Mouse (Mus musculus): ENCODE measurements around the gene Asb8.

The Asb8 gene

DNA sequence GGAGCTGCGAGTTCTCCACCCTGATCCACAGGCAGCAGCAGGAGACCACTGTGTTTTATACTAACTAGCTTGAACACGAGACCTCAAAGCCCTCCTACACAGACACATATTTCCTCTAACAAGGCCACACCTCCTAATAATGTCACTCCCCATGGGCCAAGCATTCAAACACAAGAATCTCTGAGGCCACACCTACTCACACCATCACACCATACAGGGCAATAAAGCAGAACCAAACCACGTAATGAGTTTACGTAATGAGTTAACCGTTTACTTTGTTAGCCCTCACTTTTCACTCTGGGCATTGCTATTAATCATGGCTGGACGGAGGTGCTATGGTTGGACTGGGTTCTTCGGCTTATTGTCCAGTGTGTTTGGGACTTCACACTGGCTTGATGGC lies 25.7 kb downstream of the Asb8 start:
- Histone ChIP-seq H3K27me3 (ENCODE audit: insufficient read depth, low read length) (no peaks in the 10 kb centered on the region), H3K9me3 (ENCODE audit: low read length) (no peaks in the 10 kb centered on the region), H3K4me1 (replicated peaks; ENCODE audit: low read depth, low read length) (peaks cover 43% of the 10 kb centered on the region), H3K4me3 (replicated peaks; ENCODE audit: low read length) (no peak overlapping the region), H3K36me3 (ENCODE audit: insufficient read depth, low read length) (peaks cover 54% of the 10 kb centered on the region)
- TF ChIP-seq NANOG (IDR thresholded peaks at IDR 0.05; ENCODE audit: borderline replicate concordance, low read length) (no peak), CTCF (conservative IDR thresholded peaks at IDR 0.05; ENCODE audit: low read length) (no peak), POU5F1 (IDR thresholded peaks at IDR 0.05; ENCODE audit: borderline replicate concordance, low read length) (no peak)

DNA sequence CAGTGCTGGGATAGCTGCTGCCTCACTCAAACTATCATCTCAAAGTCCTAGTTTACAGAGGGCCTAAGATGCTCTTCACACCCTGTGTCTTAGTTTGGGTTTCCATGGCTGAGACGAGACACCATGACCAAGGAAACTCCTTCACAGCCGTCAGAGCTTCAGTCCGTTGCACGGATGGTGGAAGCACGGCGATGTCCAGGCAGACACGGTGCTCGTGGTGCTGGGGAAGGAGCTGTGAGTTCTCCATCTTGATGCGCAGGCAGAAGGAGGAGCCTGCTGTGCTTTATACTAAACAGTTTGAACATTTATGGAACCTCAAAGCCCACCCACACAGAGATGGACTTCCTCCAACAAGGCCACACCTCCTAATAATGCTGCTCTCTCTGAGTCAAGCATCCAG lies 28.6 kb downstream of the Asb8 start:
- Histone ChIP-seq H3K4me1 (replicated peaks; ENCODE audit: low read depth, low read length) (peaks cover 23% of the 10 kb centered on the region), H3K27me3 (ENCODE audit: insufficient read depth, low read length) (no peaks in the 10 kb centered on the region), H3K36me3 (ENCODE audit: insufficient read depth, low read length) (peaks cover 70% of the 10 kb centered on the region), H3K9me3 (ENCODE audit: low read length) (no peaks in the 10 kb centered on the region), H3K4me3 (replicated peaks; ENCODE audit: low read length) (no peak overlapping the region)
- TF ChIP-seq NANOG (IDR thresholded peaks at IDR 0.05; ENCODE audit: borderline replicate concordance, low read length), result no peak
- no peak for TF ChIP-seq POU5F1 (IDR thresholded peaks at IDR 0.05; ENCODE audit: borderline replicate concordance, low read length)
- no peak for TF ChIP-seq CTCF (conservative IDR thresholded peaks at IDR 0.05; ENCODE audit: low read length)

DNA sequence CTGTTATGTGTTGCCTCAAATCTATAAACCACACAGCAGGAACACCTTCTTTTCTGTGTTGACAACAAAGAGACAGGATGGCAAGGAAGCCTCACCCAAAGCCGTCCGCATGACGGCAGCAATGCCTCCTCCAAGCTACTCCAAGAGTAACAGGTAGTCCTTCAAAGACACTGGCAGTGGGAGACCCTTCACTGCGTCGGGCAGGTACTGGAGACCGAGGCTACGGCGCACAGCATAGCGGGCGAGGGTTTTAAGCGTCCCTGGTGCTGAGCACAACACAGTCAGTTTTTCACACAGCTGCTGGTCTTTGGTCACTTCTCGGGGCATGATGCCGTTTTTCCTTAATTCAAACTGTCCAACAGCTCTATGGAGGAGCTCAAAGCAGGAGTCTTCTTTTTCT lies 29.8 kb downstream of the Asb8 start:
- no peaks in the 10 kb centered on the region for H3K9me3 ChIP-seq (ENCODE audit: low read length)

DNA sequence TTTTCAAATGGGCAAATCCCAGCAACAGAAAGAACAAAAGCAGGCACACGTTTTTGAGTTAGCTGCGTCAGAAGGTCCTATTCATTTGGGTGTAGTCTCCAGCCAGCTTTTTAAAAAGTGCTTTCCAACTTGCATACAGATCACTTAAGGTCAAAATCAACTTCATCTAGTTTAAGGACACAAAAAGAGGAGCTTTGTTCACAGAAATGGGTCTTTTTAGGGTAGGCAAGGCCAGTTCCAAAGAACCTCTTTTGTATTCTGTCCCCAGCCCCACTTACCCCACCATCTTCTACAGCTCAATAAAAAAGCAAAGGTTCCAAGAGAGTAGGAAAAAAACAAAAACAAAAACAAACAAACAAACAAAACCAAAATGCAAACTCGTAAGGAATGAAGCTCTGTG lies 30.8 kb downstream of the Asb8 start:
- no peak overlapping the region for H3K4me3 ChIP-seq (replicated peaks; ENCODE audit: low read length)
- peaks cover 23% of the 10 kb centered on the region for H3K4me1 ChIP-seq (replicated peaks; ENCODE audit: low read depth, low read length)
- no peak for TF ChIP-seq CTCF (conservative IDR thresholded peaks at IDR 0.05; ENCODE audit: low read length)
- no peak for TF ChIP-seq NANOG (IDR thresholded peaks at IDR 0.05; ENCODE audit: borderline replicate concordance, low read length)
- TF ChIP-seq POU5F1 (IDR thresholded peaks at IDR 0.05; ENCODE audit: borderline replicate concordance, low read length), result no peak
- H3K27me3 ChIP-seq (ENCODE audit: insufficient read depth, low read length), result no peaks in the 10 kb centered on the region
- H3K9me3 ChIP-seq (ENCODE audit: low read length), result no peaks in the 10 kb centered on the region
- peaks cover 76% of the 10 kb centered on the region for H3K36me3 ChIP-seq (ENCODE audit: insufficient read depth, low read length)

More for the DNA sequence above, 29.8 kb downstream of the Asb8 start:
- Histone ChIP-seq H3K4me3 (replicated peaks; ENCODE audit: low read length) (no peak overlapping the region), H3K4me1 (replicated peaks; ENCODE audit: low read depth, low read length) (peaks cover 23% of the 10 kb centered on the region), H3K27me3 (ENCODE audit: insufficient read depth, low read length) (no peaks in the 10 kb centered on the region), H3K36me3 (ENCODE audit: insufficient read depth, low read length) (peaks cover 69% of the 10 kb centered on the region)
- TF ChIP-seq POU5F1 (IDR thresholded peaks at IDR 0.05; ENCODE audit: borderline replicate concordance, low read length) (no peak), NANOG (IDR thresholded peaks at IDR 0.05; ENCODE audit: borderline replicate concordance, low read length) (no peak), CTCF (conservative IDR thresholded peaks at IDR 0.05; ENCODE audit: low read length) (no peak)

DNA sequence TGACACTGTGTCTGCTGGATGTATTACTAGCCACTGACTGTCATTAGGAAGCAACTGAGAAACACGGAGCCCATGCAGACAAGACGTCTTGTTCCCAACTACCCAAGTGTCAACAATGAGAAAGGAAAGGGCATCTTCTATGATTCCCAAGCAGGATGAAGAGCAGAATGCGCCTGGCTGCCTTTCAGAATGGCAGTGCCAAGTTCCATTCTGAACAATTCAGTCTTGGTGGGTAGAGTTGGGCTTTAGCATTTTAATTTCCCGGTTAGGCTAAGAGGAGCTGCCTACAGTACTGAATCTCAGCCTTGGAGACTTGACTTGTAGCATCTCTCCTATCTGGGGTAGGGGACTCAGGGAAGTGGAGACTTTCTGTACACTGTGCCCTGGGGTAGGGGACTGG lies 31.4 kb downstream of the Asb8 start:
- H3K36me3 ChIP-seq (ENCODE audit: insufficient read depth, low read length), result peaks cover 75% of the 10 kb centered on the region
- H3K9me3 ChIP-seq (ENCODE audit: low read length), result no peaks in the 10 kb centered on the region
- H3K4me1 ChIP-seq (replicated peaks; ENCODE audit: low read depth, low read length), result peaks cover 25% of the 10 kb centered on the region
- TF ChIP-seq NANOG (IDR thresholded peaks at IDR 0.05; ENCODE audit: borderline replicate concordance, low read length) (no peak), POU5F1 (IDR thresholded peaks at IDR 0.05; ENCODE audit: borderline replicate concordance, low read length) (no peak), CTCF (conservative IDR thresholded peaks at IDR 0.05; ENCODE audit: low read length) (no peak)
- H3K4me3 ChIP-seq (replicated peaks; ENCODE audit: low read length), result no peak overlapping the region
- H3K27me3 ChIP-seq (ENCODE audit: insufficient read depth, low read length), result no peaks in the 10 kb centered on the region

DNA sequence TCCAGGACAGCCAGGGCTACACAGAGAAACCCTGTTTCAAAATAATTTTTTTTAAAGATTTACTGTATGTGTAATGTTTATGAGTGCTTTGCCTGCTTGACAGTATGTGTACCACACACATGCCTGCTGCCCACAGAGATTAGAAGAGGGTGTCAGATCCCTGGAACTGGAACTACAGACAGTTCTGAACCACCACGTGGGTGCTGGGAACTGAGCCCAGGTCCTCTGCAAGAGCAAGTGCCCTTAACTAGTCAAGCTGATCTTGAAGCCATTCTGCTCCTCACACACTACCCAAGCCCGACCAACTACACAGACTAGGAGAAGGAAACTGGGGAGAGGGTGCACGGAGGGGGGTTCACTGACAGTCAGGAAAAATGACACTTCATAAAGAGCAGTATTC lies 32.0 kb downstream of the Asb8 start:
- H3K4me3 ChIP-seq (replicated peaks; ENCODE audit: low read length), result no peak overlapping the region
- H3K9me3 ChIP-seq (ENCODE audit: low read length), result no peaks in the 10 kb centered on the region
- peaks cover 81% of the 10 kb centered on the region for H3K36me3 ChIP-seq (ENCODE audit: insufficient read depth, low read length)
- no peak for TF ChIP-seq CTCF (conservative IDR thresholded peaks at IDR 0.05; ENCODE audit: low read length)
- no peak for TF ChIP-seq NANOG (IDR thresholded peaks at IDR 0.05; ENCODE audit: borderline replicate concordance, low read length)
- TF ChIP-seq POU5F1 (IDR thresholded peaks at IDR 0.05; ENCODE audit: borderline replicate concordance, low read length), result no peak
- no peaks in the 10 kb centered on the region for H3K27me3 ChIP-seq (ENCODE audit: insufficient read depth, low read length)
- H3K4me1 ChIP-seq (replicated peaks; ENCODE audit: low read depth, low read length), result peaks cover 27% of the 10 kb centered on the region

DNA sequence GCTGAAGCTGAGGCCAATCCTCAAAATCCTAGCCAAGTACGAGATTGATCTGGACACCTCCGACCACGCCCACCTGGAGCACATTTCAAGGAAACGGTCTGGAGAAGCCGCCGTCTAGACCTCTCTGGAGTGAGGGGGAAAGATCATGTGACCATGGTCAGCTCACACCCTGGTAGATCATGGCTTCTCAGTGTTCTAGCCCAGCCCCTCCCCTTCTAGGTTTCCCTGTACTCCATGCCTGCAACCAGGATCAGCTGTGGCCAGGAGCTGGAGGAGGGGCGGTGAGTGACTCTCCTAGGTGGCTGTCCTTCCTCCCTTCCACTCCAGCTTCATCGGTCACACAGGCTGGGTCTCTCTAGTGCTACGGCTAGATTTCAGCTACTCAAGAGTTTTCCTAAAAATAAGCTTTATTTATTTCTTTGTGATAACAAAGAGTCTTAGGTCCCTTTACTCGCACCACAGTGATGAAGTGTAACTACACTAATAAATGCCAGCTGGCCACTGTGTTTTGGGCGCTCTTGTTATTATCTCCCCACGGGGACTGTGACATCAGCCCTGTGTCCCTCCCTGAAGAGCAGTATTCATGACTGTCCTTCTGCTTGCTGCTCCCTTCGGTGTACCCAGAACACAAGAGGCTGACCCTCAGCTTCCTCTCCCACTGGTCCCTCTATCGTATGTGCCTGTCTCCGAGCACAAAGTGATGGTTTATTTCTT lies 33.3 kb downstream of the Asb8 start:
- TF ChIP-seq CTCF (conservative IDR thresholded peaks at IDR 0.05; ENCODE audit: low read length) (no peak), POU5F1 (IDR thresholded peaks at IDR 0.05; ENCODE audit: borderline replicate concordance, low read length) (no peak), NANOG (IDR thresholded peaks at IDR 0.05; ENCODE audit: borderline replicate concordance, low read length) (no peak)
- Histone ChIP-seq H3K9me3 (ENCODE audit: low read length) (no peaks in the 10 kb centered on the region), H3K4me1 (replicated peaks; ENCODE audit: low read depth, low read length) (peaks cover 27% of the 10 kb centered on the region), H3K4me3 (replicated peaks; ENCODE audit: low read length) (no peak overlapping the region), H3K36me3 (ENCODE audit: insufficient read depth, low read length) (peaks cover 79% of the 10 kb centered on the region), H3K27me3 (ENCODE audit: insufficient read depth, low read length) (no peaks in the 10 kb centered on the region)

DNA sequence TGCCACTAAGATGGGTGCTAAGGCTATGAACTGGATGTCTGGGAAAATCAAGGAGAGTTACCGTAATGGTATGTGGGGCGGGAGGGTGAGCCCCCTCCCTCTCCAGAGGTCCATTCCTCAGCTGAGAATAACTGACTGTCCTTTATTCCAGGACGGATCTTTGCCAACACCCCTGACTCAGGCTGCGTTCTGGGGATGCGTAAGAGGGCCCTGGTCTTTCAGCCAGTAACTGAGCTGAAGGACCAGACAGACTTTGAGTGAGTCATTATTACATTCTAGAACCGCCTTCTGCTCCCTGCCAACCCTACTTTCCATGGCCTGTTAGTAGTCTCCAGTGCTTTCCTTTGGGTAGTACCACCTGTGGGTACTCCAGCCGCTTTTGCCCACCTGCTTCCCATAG lies 34.0 kb downstream of the Asb8 start:
- no peaks in the 10 kb centered on the region for H3K9me3 ChIP-seq (ENCODE audit: low read length)
- no peak for TF ChIP-seq POU5F1 (IDR thresholded peaks at IDR 0.05; ENCODE audit: borderline replicate concordance, low read length)
- no peak for TF ChIP-seq CTCF (conservative IDR thresholded peaks at IDR 0.05; ENCODE audit: low read length)
- no peak for TF ChIP-seq NANOG (IDR thresholded peaks at IDR 0.05; ENCODE audit: borderline replicate concordance, low read length)
- H3K27me3 ChIP-seq (ENCODE audit: insufficient read depth, low read length), result no peaks in the 10 kb centered on the region
- peaks cover 23% of the 10 kb centered on the region for H3K4me1 ChIP-seq (replicated peaks; ENCODE audit: low read depth, low read length)
- H3K36me3 ChIP-seq (ENCODE audit: insufficient read depth, low read length), result peaks cover 78% of the 10 kb centered on the region
- no peak overlapping the region for H3K4me3 ChIP-seq (replicated peaks; ENCODE audit: low read length)

DNA sequence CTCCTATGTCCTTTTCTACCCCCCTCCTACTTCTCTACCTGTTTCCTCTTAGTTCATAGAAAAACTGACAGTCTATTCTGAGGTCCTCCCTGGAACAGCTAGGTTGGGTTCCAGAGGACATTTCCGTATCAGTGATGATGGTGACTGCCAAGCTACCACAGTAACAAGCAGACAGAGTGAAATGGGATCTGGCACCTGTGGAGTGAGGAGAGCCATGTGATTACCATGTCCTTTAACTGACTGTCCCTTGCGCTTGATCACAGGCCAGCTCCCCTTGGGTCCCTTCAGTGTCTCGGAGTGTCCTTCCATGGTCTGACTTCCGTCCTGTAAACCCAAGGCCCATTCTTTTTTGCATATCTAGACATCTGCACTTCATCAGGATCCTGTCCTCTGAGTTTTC lies 34.4 kb downstream of the Asb8 start:
- TF ChIP-seq CTCF (conservative IDR thresholded peaks at IDR 0.05; ENCODE audit: low read length), result no peak
- no peak for TF ChIP-seq POU5F1 (IDR thresholded peaks at IDR 0.05; ENCODE audit: borderline replicate concordance, low read length)
- TF ChIP-seq NANOG (IDR thresholded peaks at IDR 0.05; ENCODE audit: borderline replicate concordance, low read length), result no peak
- H3K36me3 ChIP-seq (ENCODE audit: insufficient read depth, low read length), result peaks cover 74% of the 10 kb centered on the region
- H3K4me3 ChIP-seq (replicated peaks; ENCODE audit: low read length), result no peak overlapping the region
- peaks cover 22% of the 10 kb centered on the region for H3K4me1 ChIP-seq (replicated peaks; ENCODE audit: low read depth, low read length)
- H3K27me3 ChIP-seq (ENCODE audit: insufficient read depth, low read length), result no peaks in the 10 kb centered on the region
- H3K9me3 ChIP-seq (ENCODE audit: low read length), result no peaks in the 10 kb centered on the region
